Mouse (Mus musculus) neural tube, embryonic 15.5 days (tissue): ENCODE measurements around the gene Bmf. TPM values are rescaled to one million over a fixed set of nuclear protein-coding genes. Genes with fewer than 3 reads are reported as not detected.
A peak's percentile ranks its signal among the peaks of the same experiment; 100 is the strongest.

Experiments used
- ATAC-seq: fragments of 200-750 bp; cut with Nextera tagmentation; 2 replicates; pipeline ENCODE4 v1.8.0; 2017; ENCODE audit warnings: mild to moderate bottlenecking, moderate TSS enrichment, moderate library complexity; ENCODE audit not compliant: low FRiP score
- H3K27ac ChIP-seq: fragments of 300-500 bp; sonication (generic); replicated peaks from 2 replicates; pipeline ENCODE4 v1.5.1; 2015; ENCODE audit warnings: mild to moderate bottlenecking, inconsistent platforms
- H3K27me3 ChIP-seq: fragments of 300-500 bp; sonication (generic); replicated peaks from 2 replicates; pipeline ENCODE4 v1.6.1; 2015; ENCODE audit warnings: inconsistent platforms
- H3K36me3 ChIP-seq: fragments of 300-500 bp; sonication (generic); 2 replicates; pipeline ENCODE4 v1.6.1; 2015; ENCODE audit warnings: inconsistent platforms
- H3K4me1 ChIP-seq: fragments of 300-500 bp; sonication (generic); 2 replicates; pipeline ENCODE4 v1.6.1; 2015; ENCODE audit warnings: inconsistent platforms
- H3K4me2 ChIP-seq: fragments of 300-500 bp; sonication (generic); 2 replicates; pipeline ENCODE4 v1.6.1; 2015; ENCODE audit warnings: inconsistent platforms, mild to moderate bottlenecking, moderate library complexity
- H3K4me3 ChIP-seq: fragments of 300-500 bp; sonication (generic); replicated peaks from 2 replicates; pipeline ENCODE4 v1.5.1; 2015; ENCODE audit warnings: mild to moderate bottlenecking, inconsistent platforms
- H3K9ac ChIP-seq: fragments of 300-500 bp; sonication (generic); replicated peaks from 2 replicates; pipeline ENCODE4 v1.6.1; 2015; ENCODE audit warnings: mild to moderate bottlenecking, inconsistent platforms
- H3K9me3 ChIP-seq: fragments of 300-500 bp; sonication (generic); replicated peaks from 2 replicates; pipeline ENCODE4 v1.6.1; 2016; ENCODE audit warnings: inconsistent platforms
- WGBS: fragments of 180-500 bp; shearing (Covaris S2); methylation state at CpG from one replicate; pipeline ENCODE4 v1.1.7; 2015; ENCODE audit warnings: mixed read lengths; 5-methylcytosine and 5-hydroxymethylcytosine counted together
- polyA plus RNA-seq: library from polyadenylated mRNA; unstranded; fragments of >200 nt; fragmentation: Nextera tagmentation; extraction: Ambion mirVana; gene quantifications from 2 replicates; pipeline ENCODE4 v1.2.1, GENCODE M21; 2015

The Bmf gene
- polyA plus RNA-seq, 1 experiment from 2014 or later, result 2.0 TPM

GRCm38 (mm10) chr2:118542971-118543573 is 6.4 kb downstream of the Bmf start:
- ATAC-seq, result no peak
- Histone ChIP-seq H3K4me2 (no peak overlapping the region), H3K36me3 (no peaks in the 10 kb centered on the region), H3K9me3 (no peaks in the 10 kb centered on the region), H3K4me1 (peaks cover 70% of the 10 kb centered on the region), H3K4me3 (no peak overlapping the region), H3K9ac (no peak overlapping the region), H3K27ac (peak overlapping the region; percentile 68; the same call in 1 of the 2 replicates), H3K27me3 (peaks cover 4% of the 10 kb centered on the region; the same call in 1 of the 2 replicates)
- 96% methylated on average over 1 of the region's 1 CpGs for WGBS

GRCm38 (mm10) chr2:118541716-118542115 is 7.8 kb downstream of the Bmf start:
- peaks cover 57% of the 10 kb centered on the region for H3K4me1 ChIP-seq
- ATAC-seq, result no peak
- WGBS, result 81% methylated on average over 3 of the region's 3 CpGs

GRCm38 (mm10) chr2:118540691-118541117 is 8.8 kb downstream of the Bmf start:
- Histone ChIP-seq H3K4me1 (peaks cover 53% of the 10 kb centered on the region), H3K27ac (peak overlapping the region; percentile 70), H3K27me3 (no peaks in the 10 kb centered on the region), H3K4me2 (no peak overlapping the region), H3K4me3 (no peak overlapping the region), H3K9me3 (no peaks in the 10 kb centered on the region), H3K9ac (no peak overlapping the region), H3K36me3 (no peaks in the 10 kb centered on the region)
- ATAC-seq, result no peak
- 46% methylated on average over 6 of the region's 6 CpGs for WGBS

More at GRCm38 (mm10) chr2:118541716-118542115, 7.8 kb downstream of the Bmf start:
- no peak overlapping the region for H3K27ac ChIP-seq
- no peak overlapping the region for H3K4me2 ChIP-seq
- H3K9me3 ChIP-seq, result no peaks in the 10 kb centered on the region
- no peak overlapping the region for H3K9ac ChIP-seq
- no peak overlapping the region for H3K4me3 ChIP-seq
- no peaks in the 10 kb centered on the region for H3K36me3 ChIP-seq
- H3K27me3 ChIP-seq, result no peaks in the 10 kb centered on the region

- Histone ChIP-seq H3K27ac (peak overlapping the region; percentile 70), H3K27me3 (no peaks in the 10 kb centered on the region), H3K4me1 (peaks cover 46% of the 10 kb centered on the region), H3K9me3 (no peaks in the 10 kb centered on the region), H3K9ac (no peak overlapping the region), H3K36me3 (no peaks in the 10 kb centered on the region), H3K4me2 (no peak overlapping the region), H3K4me3 (no peak overlapping the region)
- no peak for ATAC-seq
- WGBS, result 49% methylated on average over 9 of the region's 9 CpGs
Observed at GRCm38 (mm10) chr2:118539881-118540516, 9.5 kb downstream of the Bmf start.

GRCm38 (mm10) chr2:118539040-118539439 is 10.4 kb downstream of the Bmf start:
- no peaks in the 10 kb centered on the region for H3K36me3 ChIP-seq
- 76% methylated on average over 8 of the region's 8 CpGs for WGBS
- H3K4me1 ChIP-seq, result peaks cover 39% of the 10 kb centered on the region
- no peak overlapping the region for H3K9ac ChIP-seq
- H3K9me3 ChIP-seq, result no peaks in the 10 kb centered on the region
- no peak overlapping the region for H3K27ac ChIP-seq
- no peak for ATAC-seq
- H3K27me3 ChIP-seq, result no peaks in the 10 kb centered on the region
- no peak overlapping the region for H3K4me3 ChIP-seq
- H3K4me2 ChIP-seq, result no peak overlapping the region

- WGBS, result 71% methylated on average over 4 of the region's 4 CpGs
Observed at GRCm38 (mm10) chr2:118537226-118537625, 12.3 kb downstream of the Bmf start.

GRCm38 (mm10) chr2:118536553-118536952 is 12.9 kb downstream of the Bmf start:
- no peaks in the 10 kb centered on the region for H3K27me3 ChIP-seq
- H3K4me1 ChIP-seq, result peaks cover 47% of the 10 kb centered on the region
- no peaks in the 10 kb centered on the region for H3K36me3 ChIP-seq
- no peak overlapping the region for H3K9ac ChIP-seq
- H3K27ac ChIP-seq, result peak overlapping the region; percentile 28; the same call in 1 of the 2 replicates
- 56% methylated on average over 8 of the region's 8 CpGs for WGBS
- no peak overlapping the region for H3K4me2 ChIP-seq
- ATAC-seq, result no peak
- no peaks in the 10 kb centered on the region for H3K9me3 ChIP-seq
- H3K4me3 ChIP-seq, result no peak overlapping the region

More at GRCm38 (mm10) chr2:118537226-118537625, 12.3 kb downstream of the Bmf start:
- no peaks in the 10 kb centered on the region for H3K9me3 ChIP-seq
- no peaks in the 10 kb centered on the region for H3K36me3 ChIP-seq
- H3K4me3 ChIP-seq, result no peak overlapping the region
- H3K27me3 ChIP-seq, result no peaks in the 10 kb centered on the region
- no peak for ATAC-seq
- no peak overlapping the region for H3K9ac ChIP-seq
- H3K4me2 ChIP-seq, result no peak overlapping the region
- peaks cover 41% of the 10 kb centered on the region for H3K4me1 ChIP-seq
- no peak overlapping the region for H3K27ac ChIP-seq

- H3K4me3 ChIP-seq, result no peak overlapping the region
- H3K27me3 ChIP-seq, result no peaks in the 10 kb centered on the region
- H3K9ac ChIP-seq, result no peak overlapping the region
- no peak for ATAC-seq
- peaks cover 50% of the 10 kb centered on the region for H3K4me1 ChIP-seq
- H3K4me2 ChIP-seq, result no peak overlapping the region
- no peaks in the 10 kb centered on the region for H3K9me3 ChIP-seq
- H3K27ac ChIP-seq, result peak overlapping the region; percentile 28; the same call in 1 of the 2 replicates
- no peaks in the 10 kb centered on the region for H3K36me3 ChIP-seq
- WGBS, result 82% methylated on average over 6 of the region's 6 CpGs
Observed at GRCm38 (mm10) chr2:118536111-118536510, 13.4 kb downstream of the Bmf start.

GRCm38 (mm10) chr2:118533969-118534368 is 15.5 kb downstream of the Bmf start:
- Histone ChIP-seq H3K27me3 (no peaks in the 10 kb centered on the region), H3K4me2 (no peak overlapping the region), H3K4me1 (peaks cover 59% of the 10 kb centered on the region), H3K9me3 (no peaks in the 10 kb centered on the region), H3K27ac (peak overlapping the region; percentile 64), H3K4me3 (no peak overlapping the region), H3K36me3 (no peaks in the 10 kb centered on the region), H3K9ac (no peak overlapping the region)
- ATAC-seq, result no peak
- WGBS, result 47% methylated on average over 6 of the region's 6 CpGs

- Histone ChIP-seq H3K4me3 (no peak overlapping the region), H3K27me3 (no peaks in the 10 kb centered on the region), H3K9me3 (no peaks in the 10 kb centered on the region), H3K9ac (no peak overlapping the region), H3K27ac (peak overlapping the region; percentile 64), H3K36me3 (no peaks in the 10 kb centered on the region), H3K4me1 (peaks cover 61% of the 10 kb centered on the region), H3K4me2 (no peak overlapping the region)
- ATAC-seq, result peak; percentile 64; the same call in 1 of the 2 replicates
- 5% methylated on average over 6 of the region's 6 CpGs for WGBS
Observed at GRCm38 (mm10) chr2:118532855-118533675, 16.4 kb downstream of the Bmf start.

- Histone ChIP-seq H3K9me3 (no peaks in the 10 kb centered on the region), H3K4me1 (peaks cover 61% of the 10 kb centered on the region), H3K27me3 (no peaks in the 10 kb centered on the region), H3K36me3 (no peaks in the 10 kb centered on the region), H3K4me3 (no peak overlapping the region), H3K4me2 (no peak overlapping the region), H3K27ac (peak overlapping the region; percentile 64), H3K9ac (no peak overlapping the region)
- ATAC-seq, result no peak
- 33% methylated on average over 10 of the region's 10 CpGs for WGBS
Observed at GRCm38 (mm10) chr2:118532401-118532800, 17.1 kb downstream of the Bmf start.
